8 mouse cellular contexts compared by ENCODE assay signal in the genomic region with DNA sequence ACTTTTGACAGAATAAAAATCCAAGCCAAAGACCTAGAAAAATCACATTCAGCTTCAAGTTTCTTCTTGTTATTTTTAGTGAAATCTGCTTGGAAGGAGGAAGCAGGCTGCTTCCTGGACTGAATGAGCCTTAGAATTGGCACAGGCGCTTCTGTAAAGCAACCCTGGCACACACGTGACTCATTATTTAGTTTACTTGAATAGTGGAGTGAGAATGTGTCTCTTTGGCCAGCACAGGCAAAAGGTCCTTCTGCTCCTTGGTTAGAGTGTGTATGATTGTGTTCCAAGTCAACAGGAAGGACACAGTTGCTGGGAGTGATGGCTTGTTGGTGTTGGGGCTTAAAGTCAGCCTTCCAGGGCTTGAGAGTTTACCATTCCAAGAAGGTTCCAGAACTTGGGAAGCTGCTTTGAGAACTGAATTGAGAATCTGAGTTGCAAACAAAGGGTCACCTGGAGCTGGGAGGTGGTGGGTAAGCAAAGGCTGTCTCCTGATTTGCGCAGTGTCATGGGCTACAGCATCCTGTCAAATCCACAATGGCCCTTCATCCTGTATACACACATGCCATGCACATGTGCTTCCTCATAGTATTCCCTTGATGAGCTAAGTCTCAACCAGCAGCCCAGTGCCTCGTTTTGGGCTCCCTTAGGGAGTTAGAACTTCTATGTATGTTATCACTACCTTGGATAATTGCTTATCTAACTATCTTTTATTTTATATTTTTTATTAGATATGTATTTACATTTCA. TPM values are rescaled to one million over a fixed set of nuclear protein-coding genes. Genes with fewer than 3 reads are reported as not detected.
DNase-seq lines count a peak whose midpoint lies in the region; ATAC-seq lines count a peak whose summit lies in the region.

No protein-coding gene starts in this region.

- no peaks in the 10 kb centered on the region for H3K9me3 ChIP-seq in forebrain, embryonic 14.5 days (replicated peaks; ENCODE audit: control insufficient read depth, low read length)
- no peaks in the 10 kb centered on the region for H3K9me3 ChIP-seq in forebrain, embryonic 13.5 days (replicated peaks)
- no peaks in the 10 kb centered on the region for H3K9me3 ChIP-seq in intestine, embryonic 16.5 days (ENCODE audit: control insufficient read depth, low read length)

- no peak overlapping the region for H3K4me3 ChIP-seq in forebrain, embryonic 14.5 days (ENCODE audit: low read depth, low read length)
- H3K4me3 ChIP-seq in forebrain, embryonic 13.5 days, result no peak overlapping the region
- H3K4me3 ChIP-seq in intestine, embryonic 16.5 days (ENCODE audit: low read length), result no peak overlapping the region

- H3K4me2 ChIP-seq in forebrain, embryonic 14.5 days (ENCODE audit: low read length), result no peak overlapping the region
- no peak overlapping the region for H3K4me2 ChIP-seq in forebrain, embryonic 13.5 days
- H3K4me2 ChIP-seq in intestine, embryonic 16.5 days (ENCODE audit: low read depth, low read length), result no peak overlapping the region

- 82% methylated on average over 4 of the region's 4 CpGs for WGBS in forebrain, embryonic 14.5 days
- WGBS in forebrain, embryonic 13.5 days, result 83% methylated on average over 4 of the region's 4 CpGs
- 69% methylated on average over 4 of the region's 4 CpGs for WGBS in intestine, embryonic 16.5 days

- H3K9ac ChIP-seq in forebrain, embryonic 14.5 days (ENCODE audit: low read length), result no peak overlapping the region
- no peak overlapping the region for H3K9ac ChIP-seq in forebrain, embryonic 13.5 days
- H3K9ac ChIP-seq in intestine, embryonic 16.5 days (ENCODE audit: low read depth, low read length), result no peak overlapping the region

- H3K36me3 ChIP-seq in forebrain, embryonic 14.5 days (ENCODE audit: control insufficient read depth, insufficient read depth, low read length), result no peaks in the 10 kb centered on the region
- H3K36me3 ChIP-seq in forebrain, embryonic 13.5 days (ENCODE audit: poor library complexity, severe bottlenecking), result no peaks in the 10 kb centered on the region
- H3K36me3 ChIP-seq in intestine, embryonic 16.5 days (ENCODE audit: control insufficient read depth, insufficient read depth, low read length), result no peaks in the 10 kb centered on the region

- DNase-seq in forebrain, embryonic 14.5 days (ENCODE audit: low spot score), result peak; percentile 41
- peak; percentile 35 for DNase-seq in urinary bladder, postnatal 14 days (ENCODE audit: low spot score)
- DNase-seq in urinary bladder, postnatal 25 days (ENCODE audit: low spot score), result no peak
- DNase-seq in lung, postnatal 14 days, result peak; percentile 69
- no peak for DNase-seq in spleen, postnatal 4 days (ENCODE audit: low spot score in 2 of 2)
- DNase-seq in spleen, postnatal 36 days (ENCODE audit: low spot score in 2 of 2), result no peak

- no peaks in the 10 kb centered on the region for H3K4me1 ChIP-seq in forebrain, embryonic 14.5 days (ENCODE audit: control insufficient read depth, insufficient read depth, low read length)
- H3K4me1 ChIP-seq in forebrain, embryonic 13.5 days, result no peaks in the 10 kb centered on the region
- H3K4me1 ChIP-seq in intestine, embryonic 16.5 days (ENCODE audit: control insufficient read depth, insufficient read depth, low read length), result peaks cover 14% of the 10 kb centered on the region

- ATAC-seq in forebrain, embryonic 14.5 days, result no peak
- ATAC-seq in forebrain, embryonic 13.5 days, result no peak
- ATAC-seq in intestine, embryonic 16.5 days, result peak; percentile 31; the same call in 1 of the 2 replicates

- no peak overlapping the region for H3K27ac ChIP-seq in forebrain, embryonic 14.5 days (ENCODE audit: low read depth, low read length)
- H3K27ac ChIP-seq in forebrain, embryonic 13.5 days, result no peak overlapping the region
- 0 out of 2 replicates have a peak overlapping the region, but pooled peaks have one; percentile 30 for H3K27ac ChIP-seq in intestine, embryonic 16.5 days (ENCODE audit: low read length)

- no peaks in the 10 kb centered on the region for H3K27me3 ChIP-seq in forebrain, embryonic 14.5 days (replicated peaks; ENCODE audit: control insufficient read depth, insufficient read depth, low read length)
- H3K27me3 ChIP-seq in forebrain, embryonic 13.5 days, result no peaks in the 10 kb centered on the region
- H3K27me3 ChIP-seq in intestine, embryonic 16.5 days (replicated peaks; ENCODE audit: control insufficient read depth, insufficient read depth, low read length), result no peaks in the 10 kb centered on the region

RNA-seq across cellular contexts. Expression of a gene that starts 38.6 kb away (rescaled TPM):
- polyA plus RNA-seq in forebrain, embryonic 14.5 days (2014; fragmentation: Nextera tagmentation; extraction: Ambion mirVana), result 8.6 and 10.7 TPM in 2 replicates
- 14.3 and 16.3 TPM in 2 replicates for polyA plus RNA-seq in forebrain, embryonic 13.5 days (2015; fragmentation: Nextera tagmentation; extraction: Ambion mirVana)
- 28.4 and 28.5 TPM in 2 replicates for polyA plus RNA-seq in intestine, embryonic 16.5 days (2015; fragmentation: Nextera tagmentation; extraction: Ambion mirVana)

Comparison
In these comparisons a context has a peak if more than half of its experiments do, and no peak if none do; other contexts are left out.
1. DNase-seq: peak in forebrain, embryonic 14.5 days (single experiment), urinary bladder, postnatal 14 days (single experiment) and lung, postnatal 14 days (single experiment); none in urinary bladder, postnatal 25 days (single experiment), spleen, postnatal 4 days (0 of 2) and spleen, postnatal 36 days (0 of 2).